Comparison of ENCODE assay signal across 23 mouse cellular contexts in genomic region chr8:119931317-119931716, GRCm38 (mm10). TPM values are rescaled to one million over a fixed set of nuclear protein-coding genes. Genes with fewer than 3 reads are reported as not detected.
"Had no signal": no experiment of that assay in that cellular context is flagged by ENCODE, and none has a peak within 500 bp of the region (broad histone marks: within the 10 kb centered on the region; RNA-seq: fewer than 3 reads in every experiment).

No protein-coding gene starts in this region.

- DNase-seq: kidney, postnatal 25 days; layer of hippocampus, adult 9-11 months; liver, postnatal 0 days; lung, embryonic 14.5 days; right cerebral cortex, adult 18-20 months; right cerebral cortex, postnatal 14 days; right cerebral cortex, postnatal 4 days; thymus, adult 2 months; thymus, postnatal 14 days; thymus, postnatal 4 days had no signal

- H3K9me3 ChIP-seq: limb, embryonic 10.5 days; limb, embryonic 13.5 days; midbrain, embryonic 12.5 days; midbrain, embryonic 15.5 days; neural tube, embryonic 12.5 days; neural tube, embryonic 15.5 days had no signal

- H3K4me2 ChIP-seq: limb, embryonic 13.5 days; liver, embryonic 11.5 days; lung, embryonic 14.5 days; midbrain, embryonic 12.5 days; midbrain, embryonic 15.5 days; neural tube, embryonic 12.5 days; neural tube, embryonic 15.5 days had no signal

- H3K4me3 ChIP-seq: layer of hippocampus, adult 2 months; limb, embryonic 10.5 days; limb, embryonic 13.5 days; midbrain, embryonic 12.5 days; midbrain, embryonic 15.5 days; neural tube, embryonic 12.5 days; neural tube, embryonic 15.5 days had no signal

- H3K27ac ChIP-seq: kidney, postnatal 0 days; layer of hippocampus, adult 2 months; limb, embryonic 10.5 days; limb, embryonic 13.5 days; liver, embryonic 14.5 days; macrophage; midbrain, embryonic 12.5 days; midbrain, embryonic 15.5 days; neural tube, embryonic 12.5 days; neural tube, embryonic 15.5 days; stomach, postnatal 0 days had no signal

- ATAC-seq: liver, postnatal 0 days; lung, postnatal 0 days; midbrain, embryonic 15.5 days had no signal

- H3K27me3 ChIP-seq: limb, embryonic 13.5 days; midbrain, embryonic 12.5 days; midbrain, embryonic 15.5 days; neural tube, embryonic 12.5 days; neural tube, embryonic 15.5 days had no signal

- H3K9ac ChIP-seq: limb, embryonic 13.5 days; liver, embryonic 14.5 days; liver, postnatal 0 days; lung, embryonic 14.5 days; midbrain, embryonic 12.5 days; midbrain, embryonic 15.5 days; neural tube, embryonic 12.5 days; neural tube, embryonic 15.5 days had no signal

RNA-seq across cellular contexts. Expression of gene Gm20388, which starts 20.7 kb away (rescaled TPM):
- polyA plus RNA-seq: kidney, postnatal 0 days; liver, postnatal 0 days; lung, embryonic 14.5 days; lung, postnatal 0 days; midbrain, embryonic 12.5 days; neural tube, embryonic 12.5 days; neural tube, embryonic 15.5 days; stomach, postnatal 0 days had no signal
